Mouse (Mus musculus) lung, postnatal 36 days (tissue): Measurements from ENCODE around the gene G430095P16Rik.

ENCODE experiments used
- DNase-seq: peaks from one replicate; pipeline ENCODE4 v3.0.0; 2022; ENCODE audit warnings: mixed read lengths

G430095P16Rik gene

DNA sequence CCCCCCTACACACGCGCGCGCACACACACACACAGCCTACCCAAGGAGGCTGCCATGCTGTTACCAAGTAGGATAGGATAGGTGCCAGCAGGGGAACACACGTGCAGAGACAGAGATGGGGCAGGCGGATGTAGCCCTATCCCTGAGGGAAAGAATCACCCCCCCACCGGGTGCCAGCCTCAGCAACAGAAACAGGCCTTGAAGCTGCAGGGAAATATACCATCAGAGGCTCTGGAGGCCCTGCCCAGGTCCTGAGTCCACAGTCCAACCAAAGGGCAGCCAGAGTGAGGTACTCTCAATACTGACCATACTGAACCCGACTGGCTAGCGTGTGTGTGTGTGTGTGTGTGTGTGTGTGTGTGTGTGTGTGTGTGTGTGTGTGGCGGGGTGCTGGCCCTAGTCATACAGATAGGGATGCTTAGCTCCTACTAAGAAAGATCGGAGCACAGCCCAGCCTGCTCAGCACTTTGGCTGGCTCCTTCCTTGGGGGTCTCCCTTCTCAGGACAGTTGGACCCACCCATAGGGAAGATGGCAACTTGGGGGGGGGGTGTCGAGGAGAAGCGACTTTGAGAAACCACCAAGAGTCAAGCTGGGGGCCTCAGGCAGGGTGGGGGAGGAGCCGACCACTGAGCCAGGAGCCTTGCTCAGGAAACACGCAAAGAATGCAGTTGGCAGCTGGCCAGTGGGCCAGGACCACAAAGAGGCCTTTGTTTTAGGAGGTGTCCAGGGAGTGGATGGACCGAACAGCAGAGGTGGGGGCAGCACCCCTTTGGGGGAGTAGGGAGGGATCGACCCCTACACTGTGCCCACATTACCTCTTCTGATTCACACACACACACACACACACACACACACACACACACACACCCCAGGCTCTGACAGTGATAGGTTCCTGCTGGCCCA lies 21.0 kb downstream of the G430095P16Rik start:
- DNase-seq = peak; percentile 90

DNA sequence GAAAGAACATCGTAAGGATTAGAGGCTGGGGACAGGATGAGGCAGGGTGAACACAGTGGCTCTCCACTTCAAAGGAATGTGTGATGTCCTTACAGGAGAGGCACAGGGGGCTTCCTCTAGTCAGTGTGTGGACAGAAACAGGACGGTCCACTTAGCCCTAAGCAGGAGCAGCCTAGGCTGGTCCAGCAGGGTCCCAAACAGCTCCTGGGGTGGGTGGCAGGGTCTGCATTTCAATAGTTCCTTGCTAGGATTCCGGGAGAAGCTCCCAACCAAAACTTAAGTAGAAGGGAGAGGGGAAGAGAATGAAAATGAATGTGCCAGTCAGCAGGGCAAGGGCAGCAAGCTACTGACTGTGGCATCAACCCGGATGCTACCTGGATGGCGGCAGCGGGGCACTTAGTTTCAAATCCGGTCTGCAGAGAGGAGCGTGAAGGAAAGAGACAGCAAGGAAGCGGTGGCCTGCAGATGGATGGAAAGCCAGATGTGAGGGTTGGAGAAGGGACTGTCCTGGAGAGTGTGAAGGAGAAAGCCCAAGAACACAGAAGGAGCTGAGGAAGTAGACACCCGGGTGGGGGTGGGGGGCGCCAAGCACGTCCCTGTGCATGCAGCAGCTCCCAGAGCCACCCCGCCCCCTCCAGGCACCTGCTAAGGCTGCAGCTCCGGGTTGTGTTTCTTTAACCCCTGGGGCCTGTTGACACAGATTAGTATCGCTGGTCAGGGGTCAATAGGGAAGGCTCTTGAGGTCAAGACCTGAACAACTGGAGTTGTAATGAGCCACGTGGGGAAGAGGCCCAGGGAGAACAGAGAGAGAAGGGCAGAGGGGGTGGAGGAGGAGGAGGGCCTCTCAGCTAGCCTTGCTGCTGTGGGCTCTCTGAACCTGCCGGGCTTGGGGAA lies 22.5 kb downstream of the G430095P16Rik start:
- no peak for DNase-seq

DNA sequence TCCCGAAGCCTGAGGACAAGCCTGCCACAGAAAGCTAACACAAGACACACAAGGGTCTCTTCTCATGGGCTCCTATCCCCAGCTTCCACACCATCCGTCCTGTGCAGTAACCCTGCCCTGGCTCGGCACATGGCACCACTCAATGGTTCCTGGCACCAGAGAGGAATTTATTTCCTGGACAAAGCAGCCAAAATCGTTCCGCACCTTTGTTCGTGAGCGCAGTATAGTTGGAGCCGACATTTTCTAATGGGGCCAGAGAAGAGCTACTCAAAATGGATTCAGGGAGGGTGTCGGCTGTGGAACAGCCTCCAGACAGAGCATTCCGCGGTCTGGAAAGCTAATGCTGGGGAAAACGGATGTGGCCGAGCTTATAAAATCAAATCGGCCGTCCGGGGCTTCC lies 26.7 kb downstream of the G430095P16Rik start:
- no peak for DNase-seq

DNA sequence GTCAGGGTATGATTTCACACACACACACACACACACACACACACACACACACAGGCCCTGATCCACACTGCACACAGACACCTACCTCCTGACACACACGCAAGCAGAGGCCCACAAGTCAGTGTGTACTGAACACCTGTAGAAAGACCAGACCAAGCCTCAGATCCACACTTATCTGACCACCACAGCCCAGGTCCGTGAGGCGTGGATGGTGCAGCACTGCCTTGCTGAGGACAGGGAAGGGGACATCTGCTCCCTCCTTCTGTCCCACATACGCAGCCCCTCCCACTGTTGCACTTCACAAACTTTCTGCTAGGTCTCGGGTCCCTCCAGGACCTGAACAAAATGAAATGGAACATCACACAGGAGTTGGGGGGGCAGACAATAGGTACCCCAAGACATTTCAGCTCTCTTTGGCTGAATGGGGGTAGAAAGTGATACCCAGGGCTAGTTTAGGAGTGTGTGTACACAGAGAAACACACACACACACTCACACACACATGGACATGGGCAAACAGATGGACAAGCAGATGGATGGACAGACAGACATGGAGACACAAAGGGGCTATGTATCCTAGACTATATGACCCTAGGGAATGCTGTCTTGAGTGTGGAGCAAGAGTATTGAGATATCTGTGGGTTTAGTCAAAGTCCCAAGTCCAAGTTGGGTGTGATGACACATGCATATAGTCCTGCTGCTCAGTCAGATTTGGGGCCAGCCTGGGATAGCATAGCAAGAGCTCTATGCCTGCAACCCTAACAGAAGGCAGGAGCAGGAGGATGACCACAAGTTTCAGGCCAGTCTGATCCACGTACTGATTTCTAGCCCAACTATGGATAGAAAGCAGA lies 30.2 kb downstream of the G430095P16Rik start:
- no peak for DNase-seq

DNA sequence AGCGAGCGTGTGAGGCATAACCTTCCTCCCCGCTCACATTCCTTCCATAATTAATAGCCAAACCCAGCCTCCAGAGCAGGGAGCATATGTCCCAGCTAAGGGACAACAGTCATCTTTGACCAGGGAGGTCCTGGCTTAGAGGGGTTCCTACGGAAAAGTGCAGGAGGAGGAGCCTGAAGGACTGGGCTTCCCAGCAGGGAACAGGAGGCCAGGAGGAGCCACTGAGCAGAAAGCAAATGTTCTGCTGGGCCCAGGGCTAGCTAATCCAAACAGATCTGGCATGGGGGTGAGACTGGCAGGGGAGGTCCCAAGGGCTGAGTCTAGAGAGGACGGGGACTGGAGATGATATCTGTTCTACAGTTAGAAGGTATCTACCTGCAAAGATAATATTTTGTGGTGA lies 34.7 kb downstream of the G430095P16Rik start:
- DNase-seq = no peak

DNA sequence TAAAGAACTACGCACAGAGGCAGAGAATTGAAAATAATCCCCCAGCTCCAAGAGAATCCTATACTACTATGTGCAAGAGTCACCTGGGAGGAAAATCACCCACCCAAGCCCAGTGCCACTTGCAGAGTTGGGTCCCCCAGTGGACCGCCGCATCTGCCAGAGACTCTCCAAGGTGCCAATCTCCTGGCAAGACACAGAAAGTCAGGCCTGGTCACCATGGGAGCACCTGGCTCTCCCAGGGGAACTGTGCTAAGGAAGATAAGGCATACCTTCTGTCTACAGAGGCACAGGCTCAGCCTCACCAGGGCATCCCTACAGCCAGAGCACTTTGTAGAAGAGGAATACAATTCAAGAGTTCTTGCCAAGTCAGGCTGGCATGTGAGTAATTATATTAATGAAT lies 35.5 kb downstream of the G430095P16Rik start:
- DNase-seq = no peak

DNA sequence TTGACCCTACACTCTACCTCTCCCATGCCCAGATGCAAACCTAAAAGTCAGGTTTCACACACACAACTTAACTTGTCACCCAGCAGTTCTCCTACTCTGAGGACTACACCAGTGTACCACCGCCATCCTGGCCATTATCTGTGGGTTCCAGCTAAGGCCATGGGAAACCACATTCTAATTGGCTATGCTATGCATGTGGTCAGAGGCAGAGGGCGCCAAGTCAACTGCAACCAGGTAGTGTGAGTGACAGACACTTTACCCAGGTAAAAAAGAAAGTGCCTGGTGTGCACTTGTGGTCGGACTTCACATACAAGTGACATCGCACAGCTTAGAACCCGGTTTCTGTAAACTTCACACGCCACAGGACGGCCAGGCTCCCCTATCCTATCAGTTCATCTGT lies 36.3 kb downstream of the G430095P16Rik start:
- DNase-seq = peak; percentile 83

DNA sequence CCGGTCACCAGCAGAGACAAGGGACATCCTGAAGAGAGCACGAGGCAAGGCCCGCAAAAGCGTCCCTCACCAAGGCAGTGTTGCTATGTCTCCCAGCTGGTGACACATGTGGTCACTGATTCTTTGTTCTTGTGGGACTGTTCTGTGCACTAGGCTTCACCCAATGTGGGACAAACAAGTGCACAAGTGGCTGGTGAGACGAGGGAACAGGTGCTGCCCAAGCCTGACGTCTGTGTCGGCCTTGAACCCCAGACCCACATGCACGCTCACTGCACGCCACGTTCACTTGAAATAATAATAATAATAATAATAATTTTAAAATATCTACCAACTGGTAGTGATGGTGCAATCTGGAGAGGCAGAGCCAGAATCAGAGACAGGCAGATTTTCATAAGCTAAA lies 36.9 kb downstream of the G430095P16Rik start:
- no peak for DNase-seq

DNA sequence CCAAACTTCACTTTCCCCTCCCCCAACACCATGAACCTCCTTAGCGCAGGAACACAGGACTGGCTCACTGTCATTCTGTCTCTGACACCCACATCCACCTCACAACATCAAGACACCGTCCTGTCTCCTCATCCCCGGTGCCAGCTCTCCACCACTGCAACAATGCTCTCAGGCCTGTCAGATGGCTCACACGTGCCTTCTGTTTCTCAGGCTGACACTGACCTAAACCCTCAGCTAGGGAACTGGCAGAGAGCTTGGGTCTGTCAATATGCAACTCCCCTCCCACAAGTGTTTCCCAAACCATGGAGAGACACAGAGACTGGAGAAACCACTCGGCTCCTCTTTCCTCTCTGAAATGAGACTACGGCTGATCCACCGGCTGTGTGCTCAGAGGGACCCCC lies 37.6 kb downstream of the G430095P16Rik start:
- DNase-seq = no peak

DNA sequence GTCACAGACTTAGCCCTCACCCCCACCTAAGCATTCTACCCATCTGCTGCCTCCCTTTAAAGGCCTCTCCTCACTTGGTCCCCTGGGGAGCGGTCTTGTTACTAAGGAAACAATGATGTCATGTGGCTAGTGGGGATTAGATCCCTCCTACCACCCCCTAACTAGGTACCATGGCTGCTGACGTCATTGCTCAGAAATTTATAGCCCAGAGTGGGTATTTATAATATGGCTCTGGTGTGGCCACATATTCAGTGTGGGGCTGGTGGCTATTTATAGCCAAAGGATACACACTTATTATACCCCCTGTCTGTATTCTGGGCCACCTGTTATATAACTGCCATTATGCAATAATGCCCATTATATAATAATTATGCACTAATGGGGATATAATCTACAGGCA lies 38.1 kb downstream of the G430095P16Rik start:
- DNase-seq = no peak

DNA sequence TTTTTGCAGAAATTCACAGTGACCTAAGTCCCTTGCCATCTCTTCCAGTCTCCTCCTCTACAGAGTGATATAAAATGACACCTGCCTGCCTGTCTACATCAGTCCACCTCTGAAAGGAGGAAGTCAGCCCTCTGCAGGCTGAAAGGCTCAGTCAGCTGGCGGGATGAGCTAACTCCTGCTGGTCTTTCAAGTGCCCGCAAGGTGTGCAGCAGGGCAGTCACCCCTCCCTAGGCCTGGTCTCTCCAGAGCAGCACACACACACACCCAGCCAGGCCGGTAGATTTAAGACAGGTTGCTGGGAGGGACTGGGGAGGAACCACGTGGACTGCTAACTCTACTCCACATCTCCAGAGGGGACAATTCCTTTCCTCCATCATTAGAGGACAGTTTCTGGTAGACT lies 41.3 kb downstream of the G430095P16Rik start:
- DNase-seq = no peak

DNA sequence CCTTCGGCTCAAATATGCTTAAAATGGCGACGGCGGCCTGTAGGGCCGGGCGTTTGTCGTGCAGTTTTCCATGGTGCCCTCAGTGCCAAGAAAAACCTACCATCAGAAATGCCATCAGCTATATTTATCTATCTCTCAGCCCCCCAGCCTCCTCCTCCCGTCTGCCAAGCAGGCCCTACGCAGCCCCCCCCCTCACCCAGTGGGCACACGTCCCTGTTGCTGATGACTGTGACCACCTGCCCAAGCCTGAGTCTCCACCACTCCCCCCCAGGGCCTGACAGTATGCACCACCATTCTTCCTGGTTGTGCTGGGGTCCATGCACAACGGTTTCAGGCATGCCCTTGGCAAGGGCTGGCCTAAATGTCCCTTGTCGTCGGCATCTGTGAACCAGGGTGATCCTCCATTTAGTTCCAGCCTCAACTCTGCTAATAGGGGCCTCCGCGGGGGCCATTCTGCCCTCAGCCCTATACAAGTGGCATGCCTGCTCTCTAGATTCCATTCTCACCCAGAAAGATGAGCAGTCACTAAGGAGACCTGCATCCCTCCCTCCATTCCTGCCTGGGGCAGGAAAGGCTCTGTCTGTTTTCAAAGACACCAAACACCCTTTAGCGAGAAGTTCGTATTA lies 42.2 kb downstream of the G430095P16Rik start:
- no peak for DNase-seq

DNA sequence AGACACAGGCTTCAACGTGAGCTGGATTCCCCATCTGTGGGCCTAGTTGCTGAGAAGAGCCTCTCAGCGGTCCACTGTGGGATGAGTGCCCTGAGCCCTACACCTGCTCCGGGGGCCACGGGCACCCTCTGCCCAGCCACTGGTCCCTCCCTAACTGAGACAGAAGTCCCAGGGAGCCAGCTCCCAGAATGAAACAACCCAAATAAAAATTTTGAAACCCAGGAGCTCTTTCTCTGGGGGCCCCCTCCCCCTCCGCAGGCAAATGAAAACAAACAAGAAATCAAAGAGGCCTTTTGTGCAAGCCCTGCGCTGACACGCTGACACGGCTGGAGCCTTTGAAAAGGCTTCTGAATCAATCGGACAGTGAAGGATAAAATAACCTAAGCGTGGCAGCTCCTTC lies 42.8 kb downstream of the G430095P16Rik start:
- DNase-seq = no peak

DNA sequence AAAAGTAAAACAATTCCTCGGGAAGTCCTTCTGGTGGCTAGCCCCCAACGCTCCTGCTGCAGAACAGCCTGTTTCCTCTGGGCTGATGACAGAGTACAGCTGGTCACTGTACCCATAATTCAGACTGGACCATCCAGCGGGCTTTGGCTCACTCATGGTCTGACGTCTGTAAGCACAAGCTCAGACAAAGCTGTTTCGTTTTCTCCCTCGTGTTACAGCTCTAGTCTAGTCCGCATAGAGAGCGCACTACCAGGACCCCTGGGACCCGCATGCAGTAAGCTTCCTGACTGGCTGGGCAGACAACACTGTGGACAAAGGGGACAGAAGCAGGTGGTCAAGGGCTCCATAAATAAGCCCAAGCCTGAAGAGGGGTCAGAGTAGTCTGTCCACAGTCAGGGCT lies 43.6 kb downstream of the G430095P16Rik start:
- DNase-seq = peak; percentile 53

DNA sequence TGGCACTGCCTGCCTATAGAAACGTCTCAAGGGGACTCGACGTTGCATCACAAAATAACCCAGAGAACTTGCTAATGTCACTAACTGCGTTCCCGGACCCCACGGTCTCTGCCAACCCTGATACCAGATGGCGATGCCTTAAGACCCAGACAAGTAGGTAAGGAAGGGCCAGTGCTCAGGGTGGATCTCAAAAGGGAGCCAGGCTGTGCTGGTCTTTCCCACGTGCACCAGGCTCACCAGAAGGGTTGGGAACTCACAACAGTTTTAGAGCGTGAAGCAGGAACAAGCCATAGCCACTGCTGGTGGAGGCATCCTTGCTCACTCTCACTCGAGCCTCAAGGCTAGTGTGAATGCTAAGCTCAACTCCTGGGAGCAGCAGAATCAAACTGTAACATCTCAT lies 44.4 kb downstream of the G430095P16Rik start:
- DNase-seq = no peak

DNA sequence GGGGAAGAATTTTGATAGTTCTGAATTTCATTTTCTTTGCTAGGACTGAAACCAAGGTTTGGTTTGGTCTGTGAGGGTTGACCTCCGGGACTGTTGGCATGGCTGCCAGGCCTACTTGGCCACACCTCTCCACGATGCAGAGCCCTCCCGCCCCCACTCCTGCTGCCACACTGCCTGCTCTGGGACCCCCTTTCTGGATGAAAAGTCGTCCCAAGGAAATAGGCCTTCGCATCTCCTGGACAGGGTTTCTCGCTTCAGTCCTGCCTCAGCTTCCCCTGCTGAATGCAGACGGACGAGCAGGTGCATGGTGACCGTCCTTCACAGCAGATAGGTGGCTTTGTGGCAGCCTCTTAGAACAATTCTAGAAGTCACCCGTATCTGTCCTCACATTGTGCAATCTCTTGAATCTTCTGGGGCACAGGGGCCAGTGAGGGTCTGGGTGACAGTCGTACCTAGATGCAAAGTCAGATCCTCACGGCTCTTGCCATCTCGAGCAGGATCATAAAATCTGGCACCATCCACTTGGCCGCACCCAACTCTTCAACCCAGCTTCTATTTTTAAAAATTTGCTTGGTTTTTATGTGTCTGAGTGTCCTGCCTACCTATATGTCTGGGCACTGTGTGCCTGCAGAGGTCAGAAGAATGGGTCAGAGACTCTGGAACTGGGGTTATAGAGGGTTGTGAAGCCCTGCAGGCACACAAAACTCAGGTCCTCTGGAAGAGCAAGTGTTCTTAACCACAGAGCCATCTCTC lies 45.7 kb downstream of the G430095P16Rik start:
- DNase-seq = no peak

DNA sequence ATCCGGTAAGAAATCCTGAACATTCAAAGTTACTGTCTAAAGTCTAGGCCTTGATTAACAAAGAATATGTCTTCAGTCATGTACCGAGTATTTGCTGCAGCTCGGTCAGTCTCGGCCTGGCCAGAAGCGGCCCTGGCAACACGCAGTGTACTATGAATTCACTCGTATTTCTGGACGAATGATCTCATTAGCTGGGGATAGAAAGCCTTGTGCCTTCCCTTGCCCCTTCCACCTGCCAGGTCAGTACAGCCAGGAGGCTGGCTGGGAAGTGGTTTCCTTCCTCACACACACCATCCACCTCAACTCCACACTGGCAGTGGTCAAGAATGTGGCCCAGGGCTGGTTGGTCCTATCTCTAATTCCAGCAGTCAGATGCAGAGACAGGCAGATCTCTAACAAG lies 46.5 kb downstream of the G430095P16Rik start:
- no peak for DNase-seq

DNA sequence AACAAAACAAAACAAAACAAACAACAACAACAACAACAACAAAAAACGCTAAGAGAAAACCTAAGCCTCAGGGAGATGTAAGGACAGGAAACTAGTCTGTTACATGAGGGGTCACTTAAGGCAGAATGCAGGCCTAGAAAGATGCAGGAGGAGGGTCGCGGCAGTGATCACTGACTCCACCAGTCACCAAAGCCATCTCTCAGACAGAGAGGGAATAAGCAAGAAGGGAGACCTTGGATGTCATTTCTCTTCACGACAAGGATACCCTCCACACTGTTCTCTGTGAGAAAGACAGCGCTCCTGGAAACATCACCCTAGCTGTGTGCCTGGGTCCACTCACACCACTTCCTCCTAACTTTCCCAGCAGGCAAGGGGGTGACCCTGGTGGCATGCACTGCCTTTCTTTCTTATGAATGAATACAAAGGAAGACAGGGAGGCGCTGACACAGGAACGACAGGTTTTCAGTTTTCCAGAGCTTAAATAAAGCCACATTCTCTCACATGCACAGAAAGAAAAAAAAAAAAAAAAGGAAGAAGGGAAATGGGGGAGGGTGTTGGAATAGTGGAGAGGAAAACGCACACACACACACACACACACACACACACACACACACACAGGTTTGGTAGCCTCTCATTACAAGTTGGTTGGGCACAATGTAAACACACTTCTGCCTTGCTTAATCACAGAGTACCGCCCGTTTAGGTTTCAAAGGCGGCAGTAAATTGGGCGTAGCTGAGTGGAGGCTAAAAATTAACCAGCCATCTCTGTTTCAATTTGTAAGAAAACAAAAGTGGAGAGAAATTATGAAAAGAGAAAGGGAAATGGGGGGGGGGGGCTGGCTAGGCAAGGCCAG lies 47.5 kb downstream of the G430095P16Rik start:
- peak; percentile 86 for DNase-seq

DNA sequence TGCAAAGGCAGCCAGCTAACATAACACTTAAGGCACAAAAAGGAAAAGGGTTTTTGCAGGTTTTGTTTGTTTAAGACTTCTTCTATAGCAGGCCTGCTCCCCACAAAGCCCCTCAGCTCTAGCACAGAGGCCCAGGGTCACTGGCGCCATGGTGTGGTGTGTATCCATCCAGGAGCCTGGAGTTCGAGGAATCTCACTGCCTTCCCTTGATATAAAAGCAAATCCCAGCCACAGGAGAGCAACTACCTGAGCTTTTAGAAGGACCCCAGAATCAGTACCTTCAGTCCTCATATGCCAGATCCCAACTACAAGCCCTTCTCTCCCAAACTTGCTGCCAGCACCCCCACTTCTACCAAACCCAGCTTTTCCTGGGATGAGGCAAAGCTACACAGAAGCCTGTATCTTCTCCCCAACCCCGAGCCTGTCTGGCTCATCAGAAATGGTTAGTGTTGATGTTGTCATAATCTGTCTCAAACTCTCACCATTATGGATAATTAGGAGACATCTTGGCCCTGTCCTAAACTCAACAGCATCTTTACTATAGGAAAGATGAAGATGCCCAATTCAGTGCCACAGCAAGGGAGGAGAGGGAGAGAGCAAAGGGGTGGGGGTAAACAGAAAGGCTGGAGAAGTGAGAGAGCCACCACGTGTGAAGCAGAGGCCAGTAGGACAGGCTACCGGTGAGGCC lies 48.3 kb downstream of the G430095P16Rik start:
- DNase-seq = no peak

DNA sequence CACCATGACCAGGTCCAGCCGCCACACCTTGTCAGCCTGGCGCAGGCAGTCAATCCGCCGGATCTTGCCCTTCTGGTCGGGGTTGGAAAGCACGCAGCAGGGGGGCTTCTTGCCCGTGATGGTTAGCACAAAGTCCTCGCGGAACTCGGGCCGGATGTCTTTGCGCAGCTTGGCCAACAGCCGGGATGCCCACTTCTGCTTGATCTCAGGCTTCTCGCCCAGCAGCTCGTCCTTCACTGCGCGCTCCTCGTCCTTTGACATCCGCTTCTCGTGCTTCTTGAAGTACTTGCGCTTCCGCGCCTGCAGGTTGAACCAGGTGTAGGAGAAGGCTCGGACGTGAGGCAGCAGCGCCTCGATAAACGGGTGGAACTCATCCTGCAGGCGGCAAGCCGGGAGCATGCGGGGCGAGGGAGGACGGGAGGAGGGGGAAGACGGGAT lies 49.2 kb downstream of the G430095P16Rik start:
- peak; percentile 55 for DNase-seq
